Mouse (Mus musculus) embryonic facial prominence, embryonic 12.5 days (tissue): ENCODE measurements around the gene Cela1. TPM values are rescaled to one million over a fixed set of nuclear protein-coding genes. Genes with fewer than 3 reads are reported as not detected.

Experiments
- ATAC-seq: fragments of 200-750 bp; cut with Nextera tagmentation; 2 replicates; pipeline ENCODE4 v1.8.0; 2017; ENCODE audit not compliant: insufficient number of reproducible peaks, insufficient read depth, low FRiP score, low TSS enrichment
- H3K27ac ChIP-seq: fragments of 300-500 bp; sonication (generic); 2 replicates; pipeline ENCODE4 v1.5.1; 2016; ENCODE audit warnings: mild to moderate bottlenecking
- H3K27me3 ChIP-seq: fragments of 300-500 bp; sonication (generic); 2 replicates; pipeline ENCODE4 v1.6.1; 2016; ENCODE audit warnings: mild to moderate bottlenecking, moderate library complexity
- H3K36me3 ChIP-seq: fragments of 300-500 bp; sonication (generic); 2 replicates; pipeline ENCODE4 v1.6.1; 2016; ENCODE audit warnings: mild to moderate bottlenecking
- H3K4me1 ChIP-seq: fragments of 300-500 bp; sonication (generic); 2 replicates; pipeline ENCODE4 v1.6.1; 2016
- H3K4me2 ChIP-seq: fragments of 300-500 bp; sonication (generic); replicated peaks from 2 replicates; pipeline ENCODE4 v1.6.1; 2016; ENCODE audit warnings: mild to moderate bottlenecking, moderate library complexity
- H3K4me3 ChIP-seq: fragments of 300-500 bp; sonication (generic); 2 replicates; pipeline ENCODE4 v1.5.1; 2016; ENCODE audit warnings: mild to moderate bottlenecking
- H3K9ac ChIP-seq: fragments of 300-500 bp; sonication (generic); 2 replicates; pipeline ENCODE4 v1.6.1; 2016; ENCODE audit warnings: mild to moderate bottlenecking, moderate library complexity
- H3K9me3 ChIP-seq: fragments of 300-500 bp; sonication (generic); 2 replicates; pipeline ENCODE4 v1.6.1; 2016; ENCODE audit warnings: mild to moderate bottlenecking, moderate library complexity
- WGBS: fragments of 180-500 bp; shearing (Covaris S2); methylation state at CpG from one replicate; pipeline ENCODE4 v1.1.7; 2016; 5-methylcytosine and 5-hydroxymethylcytosine counted together
- polyA plus RNA-seq: library from polyadenylated mRNA; unstranded; fragments of >200 nt; fragmentation: Nextera tagmentation; extraction: Ambion mirVana; gene quantifications from 2 replicates; pipeline ENCODE4 v1.2.1, GENCODE M21; 2016

Cela1 gene
- polyA plus RNA-seq, 1 experiment from 2014 or later: 2.4 TPM

DNA sequence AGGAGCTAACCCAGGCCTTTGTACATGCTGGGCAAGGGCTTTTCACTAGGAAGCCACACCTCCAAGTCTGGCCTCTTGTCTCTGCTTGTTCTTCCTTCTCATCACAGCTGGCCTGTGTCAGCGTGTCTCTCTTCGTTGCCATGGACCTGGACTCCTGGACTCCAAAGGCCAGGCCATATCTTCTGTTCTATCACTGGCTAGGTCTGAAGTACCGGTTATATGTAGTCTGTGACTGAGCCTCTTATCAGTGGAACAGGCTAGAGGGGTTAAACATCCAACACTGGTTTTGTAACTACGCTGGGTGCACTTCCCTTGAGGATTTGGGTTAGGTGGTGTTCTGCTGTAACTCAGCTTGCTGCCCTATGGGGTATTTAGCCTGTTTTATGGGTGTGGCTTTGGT, 34.3 kb upstream of the Cela1 start:
- 68% methylated on average over 4 of the region's 4 CpGs for WGBS
- Histone ChIP-seq H3K27ac (no peak overlapping the region), H3K4me2 (no peak overlapping the region), H3K4me3 (no peak overlapping the region), H3K36me3 (no peaks in the 10 kb centered on the region), H3K27me3 (peaks cover 3% of the 10 kb centered on the region; the same call in 1 of the 2 replicates), H3K9ac (no peak overlapping the region), H3K4me1 (no peaks in the 10 kb centered on the region), H3K9me3 (no peaks in the 10 kb centered on the region)
- ATAC-seq: no peak

DNA sequence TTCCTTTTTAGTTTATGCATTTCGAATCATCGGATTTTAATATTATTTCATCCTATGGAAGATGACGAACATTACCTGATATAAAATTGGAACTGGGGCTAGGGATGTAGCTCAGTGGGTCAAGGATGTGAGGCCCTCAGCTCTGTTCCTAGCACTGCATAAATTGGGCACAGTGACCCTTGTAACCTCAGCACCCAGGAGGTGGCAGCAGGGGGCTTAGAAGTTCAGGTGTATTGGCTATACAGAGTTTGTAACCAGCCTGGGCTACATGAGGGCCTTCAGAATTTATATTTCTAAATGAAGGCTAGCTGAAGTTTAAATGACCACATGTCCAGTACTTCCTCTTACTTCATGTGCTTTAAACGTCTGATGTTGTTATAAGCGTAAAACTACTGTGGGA, 33.7 kb upstream of the Cela1 start:
- Histone ChIP-seq H3K36me3 (no peaks in the 10 kb centered on the region), H3K4me2 (no peak overlapping the region), H3K4me3 (no peak overlapping the region), H3K9me3 (no peaks in the 10 kb centered on the region), H3K27me3 (no peaks in the 10 kb centered on the region), H3K27ac (no peak overlapping the region), H3K9ac (no peak overlapping the region), H3K4me1 (no peaks in the 10 kb centered on the region)
- ATAC-seq: no peak
- 89% methylated on average over 5 of the region's 5 CpGs for WGBS

DNA sequence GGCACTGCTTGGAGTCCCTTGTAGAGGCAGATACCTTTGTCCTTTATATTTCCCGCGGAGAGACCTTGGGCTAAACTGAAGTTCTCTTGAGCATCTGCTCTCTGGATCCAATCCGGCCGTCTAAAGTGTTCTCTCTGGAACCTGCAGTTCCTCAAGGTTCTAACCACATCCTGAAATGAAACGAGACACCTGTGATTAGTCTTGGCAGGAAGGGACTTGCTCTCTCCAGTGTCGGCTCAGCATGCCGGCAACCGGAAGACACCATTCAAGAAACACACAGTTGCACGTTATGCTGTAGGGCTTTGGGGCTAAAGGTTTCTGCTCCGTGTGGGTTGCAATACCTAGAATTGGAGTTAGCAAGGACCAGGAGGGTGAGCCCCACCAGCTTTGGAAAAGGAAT, 32.3 kb upstream of the Cela1 start:
- WGBS: 66% methylated on average over 10 of the region's 10 CpGs
- Histone ChIP-seq H3K4me2 (no peak overlapping the region), H3K9ac (no peak overlapping the region), H3K27ac (no peak overlapping the region), H3K36me3 (no peaks in the 10 kb centered on the region), H3K27me3 (no peaks in the 10 kb centered on the region), H3K9me3 (no peaks in the 10 kb centered on the region), H3K4me3 (no peak overlapping the region), H3K4me1 (no peaks in the 10 kb centered on the region)
- ATAC-seq: no peak

DNA sequence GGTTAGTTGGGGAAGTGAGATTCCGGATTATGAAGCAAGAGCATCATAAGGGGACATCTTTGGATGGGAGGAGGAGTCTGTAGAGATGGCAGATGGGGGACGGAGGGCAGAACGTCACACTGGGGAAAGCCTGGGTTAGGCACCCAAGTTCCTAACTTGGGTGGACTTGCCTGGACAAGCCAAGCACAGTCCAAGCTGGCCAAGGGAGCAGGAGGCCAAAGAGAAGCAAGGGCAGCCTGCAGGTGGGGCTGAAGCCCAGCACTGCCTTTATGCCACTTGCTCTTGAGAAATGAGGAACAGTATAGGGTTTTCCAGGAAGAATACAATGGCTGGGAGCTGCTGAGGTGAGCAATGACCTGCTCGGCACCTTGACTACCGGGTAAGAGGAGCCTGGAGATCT, 31.5 kb upstream of the Cela1 start:
- Histone ChIP-seq H3K27me3 (no peaks in the 10 kb centered on the region), H3K9me3 (no peaks in the 10 kb centered on the region), H3K4me2 (no peak overlapping the region), H3K36me3 (no peaks in the 10 kb centered on the region), H3K4me3 (no peak overlapping the region), H3K27ac (no peak overlapping the region), H3K9ac (no peak overlapping the region), H3K4me1 (no peaks in the 10 kb centered on the region)
- 93% methylated on average over 5 of the region's 5 CpGs for WGBS
- no peak for ATAC-seq

DNA sequence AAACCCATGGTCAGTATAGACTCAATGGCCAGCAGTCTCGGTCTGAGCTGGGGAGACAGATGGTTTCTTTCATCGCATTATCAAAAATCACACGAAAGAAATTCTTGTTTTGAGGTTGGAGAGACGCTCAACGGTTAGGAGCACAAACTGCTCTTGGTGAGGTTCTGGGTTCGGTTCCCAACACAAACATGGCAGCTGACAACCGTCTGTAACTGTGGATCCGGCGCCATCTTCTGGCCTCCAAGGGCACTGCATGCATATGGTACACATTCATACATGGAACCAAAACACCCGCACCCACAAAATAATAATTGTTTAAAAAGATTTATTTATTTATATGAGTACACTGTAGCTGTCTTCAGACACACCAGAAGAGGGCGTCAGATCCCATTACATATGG, 30.9 kb upstream of the Cela1 start:
- Histone ChIP-seq H3K36me3 (no peaks in the 10 kb centered on the region), H3K9ac (no peak overlapping the region), H3K9me3 (no peaks in the 10 kb centered on the region), H3K27me3 (no peaks in the 10 kb centered on the region), H3K27ac (no peak overlapping the region), H3K4me3 (no peak overlapping the region), H3K4me2 (no peak overlapping the region), H3K4me1 (no peaks in the 10 kb centered on the region)
- no peak for ATAC-seq
- WGBS: 80% methylated on average over 11 of the region's 11 CpGs

DNA sequence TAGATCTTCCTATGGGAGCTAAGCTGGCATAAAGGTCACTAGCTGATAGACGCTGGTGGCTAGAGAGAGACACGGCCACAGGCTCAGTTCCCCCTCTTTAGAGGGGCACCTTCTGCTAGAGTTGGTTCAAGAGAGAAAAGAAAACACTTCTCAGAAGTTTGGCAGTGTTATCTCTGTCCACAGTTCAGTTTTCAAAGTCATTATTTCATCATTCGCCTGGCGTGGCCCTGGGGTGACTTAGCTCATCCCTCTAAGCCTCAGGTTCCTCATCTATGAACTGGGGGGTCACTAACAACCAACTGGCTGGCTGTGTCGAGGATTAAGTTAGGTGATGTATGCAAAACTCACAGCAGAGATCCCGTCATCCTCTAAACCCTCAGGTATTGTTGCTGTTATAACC, 30.2 kb upstream of the Cela1 start:
- no peaks in the 10 kb centered on the region for H3K36me3 ChIP-seq
- no peaks in the 10 kb centered on the region for H3K4me1 ChIP-seq
- H3K4me3 ChIP-seq: no peak overlapping the region
- H3K27me3 ChIP-seq: no peaks in the 10 kb centered on the region
- no peaks in the 10 kb centered on the region for H3K9me3 ChIP-seq
- WGBS: 82% methylated on average over 6 of the region's 6 CpGs
- no peak overlapping the region for H3K9ac ChIP-seq
- no peak overlapping the region for H3K27ac ChIP-seq
- no peak overlapping the region for H3K4me2 ChIP-seq
- ATAC-seq: no peak

DNA sequence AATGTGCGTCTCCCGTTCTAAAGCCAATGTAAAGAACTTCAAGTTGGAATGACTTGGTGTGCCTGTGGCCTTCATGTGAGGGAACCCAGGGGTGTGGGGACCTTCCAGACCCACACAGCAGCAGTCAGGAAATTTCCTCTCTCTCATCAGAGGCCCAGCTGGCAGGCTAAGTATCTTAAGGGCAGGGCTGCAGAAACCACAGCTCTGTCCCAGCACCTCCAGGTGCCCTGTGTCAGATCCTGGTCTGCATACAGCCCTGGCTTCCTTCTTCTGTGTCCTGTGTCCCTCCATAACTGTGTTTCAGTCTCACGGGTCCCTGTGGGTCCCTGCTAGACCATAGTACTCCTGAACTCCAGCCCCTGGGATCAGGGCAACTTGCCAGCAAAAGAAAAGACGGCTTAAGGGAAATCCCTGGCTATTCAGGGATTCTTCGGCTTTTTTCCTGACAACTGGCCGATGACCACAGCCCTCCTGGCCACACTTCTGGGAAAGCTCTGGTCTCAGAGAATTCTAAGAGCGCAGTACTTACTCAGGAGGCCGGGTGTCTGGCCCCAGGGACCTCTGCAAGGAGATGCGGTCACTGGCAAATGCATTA, 27.8 kb upstream of the Cela1 start:
- no peak overlapping the region for H3K9ac ChIP-seq
- no peaks in the 10 kb centered on the region for H3K27me3 ChIP-seq
- H3K36me3 ChIP-seq: no peaks in the 10 kb centered on the region
- WGBS: 65% methylated on average over 9 of the region's 9 CpGs
- no peak overlapping the region for H3K4me2 ChIP-seq
- no peak for ATAC-seq
- H3K27ac ChIP-seq: no peak overlapping the region
- H3K9me3 ChIP-seq: no peaks in the 10 kb centered on the region
- H3K4me1 ChIP-seq: no peaks in the 10 kb centered on the region
- H3K4me3 ChIP-seq: no peak overlapping the region

DNA sequence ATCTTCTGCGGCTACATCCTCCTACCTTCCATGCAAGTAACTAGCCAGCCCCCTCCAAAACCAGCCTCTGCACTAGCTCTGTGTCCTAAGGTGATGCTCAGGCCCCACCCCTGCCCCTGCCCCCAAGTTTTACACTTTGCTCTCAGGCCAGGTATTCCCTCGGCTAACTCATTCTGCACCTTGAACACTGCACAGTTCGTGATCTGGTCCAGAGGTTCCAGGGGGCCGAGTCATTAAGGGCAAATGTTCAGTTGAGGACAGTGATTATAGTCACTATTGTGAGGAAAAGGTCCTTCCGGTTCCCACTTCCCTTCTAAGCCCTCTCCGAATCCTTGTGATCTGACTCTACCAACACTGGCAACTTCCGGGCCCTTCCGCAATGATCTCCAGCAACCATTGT, 26.7 kb upstream of the Cela1 start:
- no peaks in the 10 kb centered on the region for H3K9me3 ChIP-seq
- no peak for ATAC-seq
- H3K4me3 ChIP-seq: no peak overlapping the region
- H3K36me3 ChIP-seq: no peaks in the 10 kb centered on the region
- no peak overlapping the region for H3K9ac ChIP-seq
- no peak overlapping the region for H3K4me2 ChIP-seq
- no peaks in the 10 kb centered on the region for H3K4me1 ChIP-seq
- no peak overlapping the region for H3K27ac ChIP-seq
- H3K27me3 ChIP-seq: no peaks in the 10 kb centered on the region
- WGBS: 85% methylated on average over 8 of the region's 8 CpGs

DNA sequence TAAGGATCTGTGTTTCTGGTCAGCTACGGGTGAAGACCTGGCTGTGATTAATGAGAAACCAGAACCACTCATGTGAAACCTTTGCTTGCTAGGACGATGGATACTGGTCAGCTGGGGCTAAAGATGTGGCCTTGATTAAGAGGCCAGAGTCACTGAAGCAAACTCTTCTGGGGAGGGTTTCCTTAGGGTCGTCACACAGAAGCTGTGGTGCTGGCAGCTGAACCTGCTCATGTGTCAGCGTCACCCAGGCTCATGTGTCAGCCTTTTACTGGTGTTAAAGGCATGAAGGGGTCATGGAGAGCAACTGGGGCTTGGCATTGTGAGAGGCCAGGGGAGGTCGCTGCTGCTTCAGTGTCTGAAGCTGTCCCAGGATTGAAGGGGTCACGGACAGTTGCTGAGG, 23.1 kb upstream of the Cela1 start:
- no peaks in the 10 kb centered on the region for H3K27me3 ChIP-seq
- no peak for ATAC-seq
- WGBS: 57% methylated on average over 6 of the region's 6 CpGs
- H3K36me3 ChIP-seq: no peaks in the 10 kb centered on the region
- no peak overlapping the region for H3K9ac ChIP-seq
- H3K9me3 ChIP-seq: no peaks in the 10 kb centered on the region
- H3K27ac ChIP-seq: no peak overlapping the region
- H3K4me3 ChIP-seq: no peak overlapping the region
- H3K4me2 ChIP-seq: no peak overlapping the region
- H3K4me1 ChIP-seq: no peaks in the 10 kb centered on the region

DNA sequence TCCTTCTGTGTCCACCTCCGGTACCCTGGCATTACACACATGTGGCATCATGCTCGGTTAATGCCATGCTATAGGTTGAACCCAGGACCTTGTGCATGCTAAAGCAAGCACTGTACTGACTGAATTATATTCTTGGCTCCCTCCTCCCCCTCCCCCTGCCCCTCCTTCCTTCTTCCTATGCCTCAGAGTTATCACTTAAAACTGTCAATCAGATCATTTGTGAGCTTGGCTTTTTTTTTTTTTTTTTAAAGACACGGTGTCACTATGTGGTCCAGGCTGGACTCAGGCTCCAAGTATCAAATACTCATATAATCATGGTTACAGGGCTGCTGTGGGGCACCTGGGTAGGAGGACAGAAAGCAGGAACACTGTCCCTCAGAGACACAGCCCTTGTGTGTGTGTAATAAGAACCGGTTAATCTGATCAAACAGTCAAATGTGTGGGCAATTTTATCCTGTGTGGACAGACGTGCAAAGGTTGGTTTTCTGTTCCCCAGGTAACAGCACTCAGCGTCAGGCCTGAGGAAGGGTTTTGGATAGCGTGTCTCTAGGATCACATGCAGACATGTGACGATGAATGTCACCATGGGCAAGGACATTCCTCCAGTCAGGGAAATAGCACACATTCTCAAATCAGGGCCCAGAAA, 20.8 kb upstream of the Cela1 start:
- Histone ChIP-seq H3K4me2 (no peak overlapping the region), H3K36me3 (no peaks in the 10 kb centered on the region), H3K9ac (no peak overlapping the region), H3K9me3 (no peaks in the 10 kb centered on the region), H3K27me3 (peaks cover 12% of the 10 kb centered on the region), H3K4me1 (peaks cover 8% of the 10 kb centered on the region), H3K27ac (no peak overlapping the region), H3K4me3 (no peak overlapping the region)
- no peak for ATAC-seq
- WGBS: 65% methylated on average over 8 of the region's 8 CpGs

DNA sequence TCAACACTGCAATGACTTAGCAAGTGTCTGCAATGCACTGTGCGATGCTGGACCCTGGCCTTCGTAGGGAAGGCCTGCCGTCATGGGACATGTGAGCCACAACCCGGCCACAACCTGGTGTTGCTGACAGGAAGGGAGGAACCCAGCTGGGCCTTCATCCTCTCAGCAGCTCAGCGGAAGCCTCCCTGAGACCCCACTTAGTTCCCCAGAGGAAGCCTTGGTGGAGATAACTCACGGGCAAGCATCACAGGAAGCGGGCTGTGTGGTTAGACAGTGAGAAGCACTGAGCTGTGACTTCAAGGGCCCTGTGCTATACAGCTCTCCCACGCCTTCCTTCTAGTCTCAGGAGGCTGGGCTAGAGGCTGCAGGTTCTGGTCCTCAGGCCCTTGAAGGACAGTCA, 18.5 kb upstream of the Cela1 start:
- WGBS: 58% methylated on average over 8 of the region's 8 CpGs
- no peaks in the 10 kb centered on the region for H3K36me3 ChIP-seq
- H3K27me3 ChIP-seq: peaks cover 21% of the 10 kb centered on the region
- no peaks in the 10 kb centered on the region for H3K9me3 ChIP-seq
- H3K4me3 ChIP-seq: no peak overlapping the region
- no peak overlapping the region for H3K27ac ChIP-seq
- no peak overlapping the region for H3K9ac ChIP-seq
- H3K4me1 ChIP-seq: peaks cover 8% of the 10 kb centered on the region
- ATAC-seq: no peak
- H3K4me2 ChIP-seq: no peak overlapping the region

DNA sequence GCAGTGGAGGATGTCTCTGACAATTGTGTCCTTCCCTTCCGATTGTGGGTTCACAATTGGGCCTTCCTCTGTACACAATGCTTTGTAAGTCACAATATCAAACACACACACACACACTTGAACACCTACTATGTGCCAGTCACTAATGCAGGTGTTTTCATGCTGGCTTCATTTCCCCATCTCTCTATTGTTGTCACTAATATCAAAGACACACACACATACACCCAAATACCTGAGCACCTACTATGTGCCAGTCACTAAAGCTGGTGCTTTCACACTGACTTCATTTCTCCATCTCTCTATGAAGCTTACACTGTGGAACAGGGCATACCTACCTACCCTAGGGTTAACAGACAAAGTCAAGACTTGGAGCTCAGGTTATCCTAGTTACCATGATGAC, 17.7 kb upstream of the Cela1 start:
- no peaks in the 10 kb centered on the region for H3K9me3 ChIP-seq
- H3K4me2 ChIP-seq: no peak overlapping the region
- H3K27ac ChIP-seq: no peak overlapping the region
- peaks cover 21% of the 10 kb centered on the region for H3K27me3 ChIP-seq
- WGBS: 78% methylated on average over 1 of the region's 1 CpGs
- no peaks in the 10 kb centered on the region for H3K36me3 ChIP-seq
- H3K4me1 ChIP-seq: peaks cover 8% of the 10 kb centered on the region
- no peak overlapping the region for H3K9ac ChIP-seq
- H3K4me3 ChIP-seq: no peak overlapping the region
- no peak for ATAC-seq
